Comparison of ENCODE assay signal across 8 mouse cellular contexts in genomic region chr1:165583529-165584184, GRCm38 (mm10). TPM values are rescaled to one million over a fixed set of nuclear protein-coding genes. Genes with fewer than 3 reads are reported as not detected.
DNase-seq lines count a peak whose midpoint lies in the region; TF ChIP-seq lines count a peak whose summit lies in the region.

No protein-coding gene starts in this region.

- peak; percentile 98; the same call in 1 of the 2 replicates for TF ChIP-seq CTCF in gastrocnemius, adult 2 months (IDR thresholded peaks at IDR 0.05)

- H3K27ac ChIP-seq in gastrocnemius, adult 2 months, result no peak overlapping the region

- DNase-seq in WW6 (ENCODE audit: low read depth, low spot score), result peak; percentile 61
- DNase-seq in cerebellum, postnatal 4 days (ENCODE audit: low spot score in 2 of 2), result peak; percentile 73 to 89
- DNase-seq in gastrocnemius, adult 2 months, result peak; percentile 92
- peak; percentile 77 for DNase-seq in hindlimb bud, embryonic 11.5 days (ENCODE audit: extremely low spot score, low read depth, low spot score)
- DNase-seq in left cerebral cortex, adult 18-20 months (ENCODE audit: low spot score in 2 of 2), result peak; percentile 89 to 93
- DNase-seq in lung, postnatal 4 days, result peak; percentile 88 to 92
- peak; percentile 91 for DNase-seq in right cerebral cortex, adult 18-20 months
- DNase-seq in urinary bladder, adult 18-20 months (ENCODE audit: low spot score in 2 of 2), result peak; percentile 77 to 80

- H3K4me3 ChIP-seq in gastrocnemius, adult 2 months, result no peak overlapping the region

- intact Hi-C loops in gastrocnemius, adult 2 months (cut with DNase I), result loop anchor here (1.0 to 5.0 kb wide), 3 partner anchors 59 to 153 kb away; no protein-coding TSS in a partner anchor

RNA-seq across cellular contexts. Expression of gene Mpzl1, which starts 50.7 kb away (rescaled TPM):
- 1 to 10 TPM; 7.0 to 8.7 TPM for total RNA-seq in gastrocnemius, adult 2 months (2021)
- total RNA-seq in left cerebral cortex, adult 18-20 months (2021), result 10 to 100 TPM; 22.7 to 27.6 TPM
